Mouse (Mus musculus): ENCODE measurements around the gene Eipr1.

The Eipr1 gene

GRCm38 (mm10) chr12:28817891-28818290, 66.3 kb downstream of the Eipr1 start:
- DNase-seq (ENCODE audit: low read depth, low spot score), result no peak

GRCm38 (mm10) chr12:28823518-28823917, 71.9 kb downstream of the Eipr1 start:
- DNase-seq (ENCODE audit: low read depth, low spot score), result no peak

- DNase-seq (ENCODE audit: low read depth, low spot score), result no peak
Observed at GRCm38 (mm10) chr12:28829502-28829901, 77.9 kb downstream of the Eipr1 start.

- DNase-seq (ENCODE audit: low read depth, low spot score), result no peak
Observed at GRCm38 (mm10) chr12:28830471-28830870, 78.9 kb downstream of the Eipr1 start.

GRCm38 (mm10) chr12:28831066-28831733, 79.6 kb downstream of the Eipr1 start:
- DNase-seq (ENCODE audit: low read depth, low spot score), result peak; percentile 35

GRCm38 (mm10) chr12:28834266-28834665, 82.7 kb downstream of the Eipr1 start:
- no peak for DNase-seq (ENCODE audit: low read depth, low spot score)

GRCm38 (mm10) chr12:28835683-28836082, 84.1 kb downstream of the Eipr1 start:
- no peak for DNase-seq (ENCODE audit: low read depth, low spot score)

- no peak for DNase-seq (ENCODE audit: low read depth, low spot score)
Observed at GRCm38 (mm10) chr12:28838268-28838667, 86.7 kb downstream of the Eipr1 start.

GRCm38 (mm10) chr12:28838971-28839370, 87.4 kb downstream of the Eipr1 start:
- no peak for DNase-seq (ENCODE audit: low read depth, low spot score)

- DNase-seq (ENCODE audit: low read depth, low spot score), result no peak
Observed at GRCm38 (mm10) chr12:28841179-28841698, 89.6 kb downstream of the Eipr1 start.

GRCm38 (mm10) chr12:28845811-28846210, 94.2 kb downstream of the Eipr1 start:
- DNase-seq (ENCODE audit: low read depth, low spot score), result no peak

GRCm38 (mm10) chr12:28847401-28847800, 95.8 kb downstream of the Eipr1 start:
- no peak for DNase-seq (ENCODE audit: low read depth, low spot score)

- no peak for DNase-seq (ENCODE audit: low read depth, low spot score)
Observed at GRCm38 (mm10) chr12:28848726-28849612, 97.4 kb downstream of the Eipr1 start.

- DNase-seq (ENCODE audit: low read depth, low spot score), result no peak
Observed at GRCm38 (mm10) chr12:28859495-28860263, 108.1 kb downstream of the Eipr1 start.

GRCm38 (mm10) chr12:28860264-28860560, 108.6 kb downstream of the Eipr1 start:
- DNase-seq (ENCODE audit: low read depth, low spot score), result no peak

GRCm38 (mm10) chr12:28863260-28863659, 111.7 kb downstream of the Eipr1 start:
- no peak for DNase-seq (ENCODE audit: low read depth, low spot score)

GRCm38 (mm10) chr12:28866121-28866520, 114.5 kb downstream of the Eipr1 start:
- no peak for DNase-seq (ENCODE audit: low read depth, low spot score)

GRCm38 (mm10) chr12:28868794-28869193, 117.2 kb downstream of the Eipr1 start:
- no peak for DNase-seq (ENCODE audit: low read depth, low spot score)

- no peak for DNase-seq (ENCODE audit: low read depth, low spot score)
Observed at GRCm38 (mm10) chr12:28872271-28872670, 120.7 kb downstream of the Eipr1 start.

- DNase-seq (ENCODE audit: low read depth, low spot score), result no peak
Observed at GRCm38 (mm10) chr12:28874781-28875251, 123.2 kb downstream of the Eipr1 start.

- no peak for DNase-seq (ENCODE audit: low read depth, low spot score)
Observed at GRCm38 (mm10) chr12:28875471-28875870, 123.9 kb downstream of the Eipr1 start.

GRCm38 (mm10) chr12:28880471-28880870, 128.9 kb downstream of the Eipr1 start:
- no peak for DNase-seq (ENCODE audit: low read depth, low spot score)

Measured in A20 (cell line).